Mouse (Mus musculus) thymus, postnatal 0 days (tissue): ENCODE measurements at regions not wholly inside any gene's neighbourhood (a gene's known extent, or its start where the extent isn't known, plus 50 kb on each side); places are given as distances from the start of the nearest gene placed in this dataset.
A peak's percentile ranks its signal among the peaks of the same experiment; 100 is the strongest.

Experiments
- DNase-seq: peaks from one replicate; pipeline ENCODE4 v3.0.0-alpha.2; 2015; ENCODE audit warnings: low spot score

GRCm38 (mm10) chr2:146624207-146624606 lies 112.1 kb upstream of the Ralgapa2 start:
- no peak for DNase-seq

GRCm38 (mm10) chr2:146625166-146625751 lies 113.1 kb upstream of the Ralgapa2 start:
- no peak for DNase-seq

GRCm38 (mm10) chr2:146626531-146626930 lies 114.4 kb upstream of the Ralgapa2 start:
- DNase-seq, result no peak

DNA sequence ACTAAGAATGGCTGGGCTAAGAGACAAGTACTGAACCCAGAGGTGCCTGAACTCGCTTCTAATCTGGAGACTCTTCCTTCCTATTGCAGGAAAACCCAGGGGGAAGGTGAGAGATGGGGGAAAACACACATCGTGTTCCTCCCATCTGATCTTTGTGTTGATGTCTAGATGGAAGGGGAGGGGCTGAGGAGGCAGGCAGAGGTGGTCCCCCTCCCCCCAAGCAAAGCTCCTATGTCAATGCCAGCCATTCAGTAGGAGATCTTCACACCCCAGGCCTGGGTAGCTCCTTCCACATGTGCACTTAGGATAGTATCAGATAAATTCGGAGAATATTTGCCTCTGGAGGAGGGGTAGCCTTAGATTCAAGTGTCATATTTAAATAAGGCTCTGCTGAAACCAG lies 118.0 kb upstream of the Ralgapa2 start:
- DNase-seq, result no peak

- DNase-seq, result no peak
Observed at GRCm38 (mm10) chr2:146631098-146631497, 119.0 kb upstream of the Ralgapa2 start.

- DNase-seq, result peak; percentile 79
Observed at GRCm38 (mm10) chr2:146633329-146634070, 121.4 kb upstream of the Ralgapa2 start.

- DNase-seq, result no peak
Observed at GRCm38 (mm10) chr2:146637573-146637972, 125.4 kb upstream of the Ralgapa2 start.

GRCm38 (mm10) chr2:146646237-146646972 lies 134.3 kb upstream of the Ralgapa2 start:
- no peak for DNase-seq

GRCm38 (mm10) chr2:146646973-146647282 lies 134.8 kb upstream of the Ralgapa2 start:
- DNase-seq, result no peak

- no peak for DNase-seq
Observed at GRCm38 (mm10) chr2:146661346-146661745, 149.2 kb upstream of the Ralgapa2 start.

DNA sequence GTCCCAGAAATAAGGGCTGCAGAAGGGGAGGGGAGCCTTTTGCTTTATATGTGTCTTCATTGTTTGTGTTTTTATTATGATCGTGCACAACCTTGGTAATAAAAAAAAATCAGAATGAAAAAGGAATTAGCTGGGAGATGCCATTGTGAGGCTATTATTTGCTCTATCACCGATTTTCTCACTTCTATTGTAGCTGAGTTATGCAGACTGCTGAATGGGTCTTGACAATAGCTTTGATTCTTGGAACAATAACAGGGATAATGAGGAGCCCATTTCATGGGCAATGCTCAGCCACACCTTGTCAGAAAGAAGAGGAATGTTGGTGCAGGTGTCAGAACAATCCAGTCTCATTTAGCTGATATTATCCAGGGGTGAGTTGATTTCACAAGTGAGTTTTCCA lies 160.6 kb upstream of the Ralgapa2 start:
- no peak for DNase-seq

DNA sequence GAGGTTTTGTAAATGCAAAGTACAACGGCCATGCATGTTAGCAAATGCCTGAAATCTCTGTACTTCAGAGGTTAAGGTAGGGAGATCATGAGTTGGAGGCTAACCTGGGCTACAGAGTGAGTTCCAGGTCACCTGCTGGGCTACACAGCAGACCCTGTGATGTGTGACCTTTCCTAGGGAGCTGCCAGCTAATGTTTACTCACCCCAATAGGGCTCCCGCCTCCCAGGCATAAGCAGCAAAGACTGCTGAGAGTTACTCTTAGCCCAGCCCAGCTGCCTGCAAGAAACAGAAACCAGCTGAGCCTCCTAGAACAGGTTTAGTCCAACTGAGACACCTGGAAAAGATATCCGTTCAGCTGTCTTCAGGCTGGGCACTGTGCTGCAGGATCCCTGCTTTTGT lies 169.8 kb upstream of the Ralgapa2 start:
- DNase-seq, result no peak

DNA sequence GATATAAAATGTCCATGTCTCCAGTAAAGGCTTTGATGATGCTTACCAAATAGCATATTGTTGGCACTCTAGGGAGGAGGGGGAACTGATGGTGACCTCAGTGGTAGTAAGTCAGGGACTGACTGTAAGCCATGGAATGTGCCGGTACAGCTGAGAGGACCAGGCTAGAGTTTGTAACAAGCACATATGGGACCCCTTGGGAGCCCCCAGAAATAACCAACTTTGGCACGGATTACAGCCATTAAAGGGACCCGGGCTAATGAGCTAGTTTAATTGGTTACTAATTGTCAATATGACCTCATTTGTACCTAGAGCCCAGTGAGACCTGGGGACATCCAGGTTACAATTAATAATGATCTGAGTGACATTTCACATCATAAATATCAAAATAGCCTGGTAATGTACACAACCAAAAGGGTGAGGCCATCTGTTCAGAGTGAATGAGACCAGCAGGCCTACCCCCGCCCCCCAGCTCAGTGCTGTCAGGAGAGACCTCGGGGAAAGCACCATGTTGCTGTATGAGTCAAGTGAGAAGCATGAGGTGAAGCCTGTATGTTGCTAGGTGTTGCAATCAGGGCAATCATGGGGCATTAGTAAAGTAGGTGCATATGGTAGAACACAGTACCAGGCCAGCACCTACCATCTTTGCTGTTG lies 169.7 kb upstream of the Kiz start:
- no peak for DNase-seq

- DNase-seq, result no peak
Observed at GRCm38 (mm10) chr2:146688544-146688943, 167.1 kb upstream of the Kiz start.

- no peak for DNase-seq
Observed at GRCm38 (mm10) chr2:146693484-146693883, 162.2 kb upstream of the Kiz start.

DNA sequence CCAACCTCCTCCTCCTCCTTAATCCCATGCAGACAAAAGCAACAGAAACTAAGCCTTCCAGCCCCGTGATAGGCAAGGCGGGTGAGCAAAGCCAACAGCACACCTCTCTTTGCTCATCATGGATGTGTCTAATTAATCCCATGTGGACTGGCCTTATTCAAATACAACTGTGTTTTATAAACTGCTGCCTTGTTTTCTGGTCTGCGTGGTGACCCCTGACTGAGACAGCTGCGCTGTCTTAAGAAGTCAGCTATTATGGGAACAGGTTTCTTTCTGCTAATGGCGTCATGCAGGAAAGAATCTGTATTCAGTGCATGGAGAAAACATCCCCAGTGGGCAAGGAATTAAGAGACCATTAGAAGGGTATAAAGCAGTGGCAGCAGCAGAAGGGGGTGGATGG lies 161.6 kb upstream of the Kiz start:
- DNase-seq, result no peak

GRCm38 (mm10) chr2:146696277-146696676 lies 159.4 kb upstream of the Kiz start:
- DNase-seq, result no peak

DNA sequence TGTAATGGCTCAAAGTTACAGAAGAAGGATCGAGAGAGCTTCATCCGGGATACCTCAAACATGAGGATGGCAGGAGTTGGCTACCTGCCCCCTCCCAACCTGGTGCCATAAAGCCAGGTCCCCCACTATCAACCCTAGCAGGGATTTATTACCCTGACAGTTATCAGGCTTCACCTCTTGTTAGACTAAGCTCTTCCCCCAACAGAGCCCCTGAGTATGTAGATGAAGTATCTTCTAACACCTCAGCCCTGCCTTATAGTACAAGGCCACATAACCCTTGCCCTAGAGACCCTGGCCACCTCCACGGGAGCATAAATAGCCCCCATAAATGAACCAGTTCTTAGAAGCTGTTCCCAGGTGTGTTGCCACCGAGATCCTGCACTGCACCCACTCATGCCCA lies 158.9 kb upstream of the Kiz start:
- no peak for DNase-seq

DNA sequence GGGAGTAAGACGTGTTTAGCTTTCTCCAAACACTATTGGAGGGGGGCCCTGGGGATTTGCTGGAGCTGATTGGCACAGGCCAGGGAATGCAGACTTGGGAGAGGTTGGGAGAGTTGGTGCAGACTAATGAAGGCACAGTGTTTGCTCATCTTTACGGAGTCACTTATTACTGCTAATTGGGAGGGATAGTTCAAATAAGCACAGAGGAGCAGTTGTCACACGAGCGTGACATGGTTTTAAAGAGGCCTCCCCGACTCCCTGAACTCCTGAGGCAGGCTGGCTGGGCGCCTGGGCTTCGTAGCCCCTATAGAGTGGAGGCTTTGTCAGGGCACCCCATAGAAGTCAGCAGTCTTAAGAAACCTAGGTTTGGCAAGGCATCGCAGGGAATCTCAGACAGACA lies 145.0 kb upstream of the Kiz start:
- no peak for DNase-seq

DNA sequence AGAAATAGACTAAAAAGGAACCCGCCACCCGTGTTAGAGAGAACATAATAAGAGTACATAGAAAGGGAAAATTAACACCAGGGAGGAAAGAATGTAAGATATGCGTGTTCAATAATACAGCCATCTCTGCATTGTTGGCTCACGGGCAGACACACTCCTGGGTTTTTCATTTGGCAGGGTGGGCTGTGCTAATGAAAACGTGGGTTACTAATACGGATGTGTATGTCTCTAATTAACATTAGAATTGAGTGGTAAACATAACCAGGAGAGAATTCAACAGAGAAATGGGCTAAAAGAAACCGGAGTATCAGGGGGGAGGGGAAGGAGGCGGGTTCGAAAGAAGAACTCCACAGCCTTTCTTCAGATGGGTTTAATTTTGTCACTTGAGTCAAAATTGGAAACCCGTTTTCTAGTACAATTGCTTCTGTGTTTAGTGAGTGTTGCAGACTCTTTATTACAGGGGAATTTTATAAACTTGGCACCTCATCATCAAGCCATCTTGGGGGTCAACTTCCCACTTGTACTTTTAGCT lies 134.4 kb upstream of the Kiz start:
- DNase-seq, result no peak

GRCm38 (mm10) chr2:146722351-146723025 lies 133.2 kb upstream of the Kiz start:
- no peak for DNase-seq
